Mouse (Mus musculus): ENCODE measurements at regions not wholly inside any gene's neighbourhood (a gene's known extent, or its start where the extent isn't known, plus 50 kb on each side); places are given as distances from the start of the nearest gene placed in this dataset.

- no peak overlapping the region for H3K4me3 ChIP-seq (ENCODE audit: insufficient read depth, low read depth, low read length)
- TF ChIP-seq POLR2A (IDR thresholded peaks at IDR 0.05; ENCODE audit: insufficient read depth, low read depth, low read length) (no peak), CTCF (IDR thresholded peaks at IDR 0.05; ENCODE audit: insufficient read depth, low read depth, low read length) (no peak)
- WGBS: 60% methylated on average over 2 of the region's 2 CpGs
Observed at GRCm38 (mm10) chr10:12207301-12207700, 661.9 kb downstream of the Utrn start.

GRCm38 (mm10) chr10:12210181-12210580 is 659.0 kb downstream of the Utrn start:
- no peaks in the 10 kb centered on the region for H3K4me1 ChIP-seq (ENCODE audit: control insufficient read depth, insufficient read depth, low read length)
- 53% methylated on average over 2 of the region's 2 CpGs for WGBS

More at GRCm38 (mm10) chr10:12207301-12207700, 661.9 kb downstream of the Utrn start:
- Histone ChIP-seq H3K4me1 (ENCODE audit: control insufficient read depth, insufficient read depth, low read length) (no peaks in the 10 kb centered on the region), H3K27ac (ENCODE audit: insufficient read depth, low read depth, low read length) (no peak overlapping the region)

GRCm38 (mm10) chr10:12218879-12219278 is 650.3 kb downstream of the Utrn start:
- Histone ChIP-seq H3K4me1 (ENCODE audit: control insufficient read depth, insufficient read depth, low read length) (no peaks in the 10 kb centered on the region), H3K4me3 (ENCODE audit: insufficient read depth, low read depth, low read length) (no peak overlapping the region), H3K27ac (ENCODE audit: insufficient read depth, low read depth, low read length) (no peak overlapping the region)
- TF ChIP-seq POLR2A (IDR thresholded peaks at IDR 0.05; ENCODE audit: insufficient read depth, low read depth, low read length): no peak
- TF ChIP-seq CTCF (IDR thresholded peaks at IDR 0.05; ENCODE audit: insufficient read depth, low read depth, low read length): no peak

More at GRCm38 (mm10) chr10:12210181-12210580, 659.0 kb downstream of the Utrn start:
- no peak overlapping the region for H3K4me3 ChIP-seq (ENCODE audit: insufficient read depth, low read depth, low read length)
- TF ChIP-seq POLR2A (IDR thresholded peaks at IDR 0.05; ENCODE audit: insufficient read depth, low read depth, low read length) (no peak), CTCF (IDR thresholded peaks at IDR 0.05; ENCODE audit: insufficient read depth, low read depth, low read length) (no peak)
- no peak overlapping the region for H3K27ac ChIP-seq (ENCODE audit: insufficient read depth, low read depth, low read length)

GRCm38 (mm10) chr10:12234141-12234540 is 635.0 kb downstream of the Utrn start:
- no peak for TF ChIP-seq CTCF (IDR thresholded peaks at IDR 0.05; ENCODE audit: insufficient read depth, low read depth, low read length)
- TF ChIP-seq POLR2A (IDR thresholded peaks at IDR 0.05; ENCODE audit: insufficient read depth, low read depth, low read length): no peak
- Histone ChIP-seq H3K4me3 (ENCODE audit: insufficient read depth, low read depth, low read length) (no peak overlapping the region), H3K4me1 (ENCODE audit: control insufficient read depth, insufficient read depth, low read length) (no peaks in the 10 kb centered on the region), H3K27ac (ENCODE audit: insufficient read depth, low read depth, low read length) (no peak overlapping the region)
- 57% methylated on average over 1 of the region's 1 CpGs for WGBS

- Histone ChIP-seq H3K4me1 (ENCODE audit: control insufficient read depth, insufficient read depth, low read length) (no peaks in the 10 kb centered on the region), H3K4me3 (ENCODE audit: insufficient read depth, low read depth, low read length) (no peak overlapping the region), H3K27ac (ENCODE audit: insufficient read depth, low read depth, low read length) (no peak overlapping the region)
- WGBS: 72% methylated on average over 3 of the region's 3 CpGs
- TF ChIP-seq CTCF (IDR thresholded peaks at IDR 0.05; ENCODE audit: insufficient read depth, low read depth, low read length) (no peak), POLR2A (IDR thresholded peaks at IDR 0.05; ENCODE audit: insufficient read depth, low read depth, low read length) (no peak)
Observed at GRCm38 (mm10) chr10:12248853-12249252, 620.3 kb downstream of the Utrn start.

- Histone ChIP-seq H3K4me1 (ENCODE audit: control insufficient read depth, insufficient read depth, low read length) (no peaks in the 10 kb centered on the region), H3K27ac (ENCODE audit: insufficient read depth, low read depth, low read length) (no peak overlapping the region), H3K4me3 (ENCODE audit: insufficient read depth, low read depth, low read length) (no peak overlapping the region)
- TF ChIP-seq CTCF (IDR thresholded peaks at IDR 0.05; ENCODE audit: insufficient read depth, low read depth, low read length) (no peak), POLR2A (IDR thresholded peaks at IDR 0.05; ENCODE audit: insufficient read depth, low read depth, low read length) (no peak)
- 56% methylated on average over 3 of the region's 3 CpGs for WGBS
Observed at GRCm38 (mm10) chr10:12253274-12253673, 615.9 kb downstream of the Utrn start.

GRCm38 (mm10) chr10:12285679-12286078 is 583.5 kb downstream of the Utrn start:
- no peak for TF ChIP-seq POLR2A (IDR thresholded peaks at IDR 0.05; ENCODE audit: insufficient read depth, low read depth, low read length)
- no peak overlapping the region for H3K4me3 ChIP-seq (ENCODE audit: insufficient read depth, low read depth, low read length)
- H3K27ac ChIP-seq (ENCODE audit: insufficient read depth, low read depth, low read length): no peak overlapping the region
- no peaks in the 10 kb centered on the region for H3K4me1 ChIP-seq (ENCODE audit: control insufficient read depth, insufficient read depth, low read length)
- WGBS: 89% methylated on average over 3 of the region's 3 CpGs

- TF ChIP-seq POLR2A (IDR thresholded peaks at IDR 0.05; ENCODE audit: insufficient read depth, low read depth, low read length) (no peak), CTCF (IDR thresholded peaks at IDR 0.05; ENCODE audit: insufficient read depth, low read depth, low read length) (no peak)
- Histone ChIP-seq H3K27ac (ENCODE audit: insufficient read depth, low read depth, low read length) (no peak overlapping the region), H3K4me1 (ENCODE audit: control insufficient read depth, insufficient read depth, low read length) (no peaks in the 10 kb centered on the region), H3K4me3 (ENCODE audit: insufficient read depth, low read depth, low read length) (no peak overlapping the region)
- WGBS: 61% methylated on average over 2 of the region's 2 CpGs
Observed at GRCm38 (mm10) chr10:12298887-12299286, 570.3 kb downstream of the Utrn start.

- Histone ChIP-seq H3K4me3 (ENCODE audit: insufficient read depth, low read depth, low read length) (no peak overlapping the region), H3K27ac (ENCODE audit: insufficient read depth, low read depth, low read length) (no peak overlapping the region), H3K4me1 (ENCODE audit: control insufficient read depth, insufficient read depth, low read length) (no peaks in the 10 kb centered on the region)
- no peak for TF ChIP-seq POLR2A (IDR thresholded peaks at IDR 0.05; ENCODE audit: insufficient read depth, low read depth, low read length)
- TF ChIP-seq CTCF (IDR thresholded peaks at IDR 0.05; ENCODE audit: insufficient read depth, low read depth, low read length): no peak
- 57% methylated on average over 4 of the region's 4 CpGs for WGBS
Observed at GRCm38 (mm10) chr10:12302396-12302795, 566.8 kb downstream of the Utrn start.

GRCm38 (mm10) chr10:12320311-12320710 is 548.9 kb downstream of the Utrn start:
- no peak overlapping the region for H3K4me3 ChIP-seq (ENCODE audit: insufficient read depth, low read depth, low read length)
- WGBS: 90% methylated on average over 2 of the region's 2 CpGs
- no peak for TF ChIP-seq CTCF (IDR thresholded peaks at IDR 0.05; ENCODE audit: insufficient read depth, low read depth, low read length)
- TF ChIP-seq POLR2A (IDR thresholded peaks at IDR 0.05; ENCODE audit: insufficient read depth, low read depth, low read length): no peak
- no peaks in the 10 kb centered on the region for H3K4me1 ChIP-seq (ENCODE audit: control insufficient read depth, insufficient read depth, low read length)
- no peak overlapping the region for H3K27ac ChIP-seq (ENCODE audit: insufficient read depth, low read depth, low read length)
